Mouse (Mus musculus): ENCODE results near the gene Sh3yl1.
A peak's percentile ranks its signal among the peaks of the same experiment; 100 is the strongest.

GRCm38 (mm10) chr12:31005010-31005409 is 93.5 kb downstream of the Sh3yl1 start:
- TF ChIP-seq CTCF (IDR thresholded peaks at IDR 0.05; ENCODE audit: borderline replicate concordance, insufficient read depth, low read length) (peak; percentile 40; the same call in 1 of the 2 replicates), POLR2A (IDR thresholded peaks at IDR 0.05; ENCODE audit: low read depth, low read length) (no peak)

Measured in embryonic fibroblast, embryonic 13.5 days (primary cell).